Mouse (Mus musculus): ENCODE measurements around the gene Os9.
"Not testable (repeated sequence)": the region's sequence is repeated elsewhere in the genome, so short reads cannot be mapped to it uniquely, and the experiment has no call there.

Gene Os9

DNA sequence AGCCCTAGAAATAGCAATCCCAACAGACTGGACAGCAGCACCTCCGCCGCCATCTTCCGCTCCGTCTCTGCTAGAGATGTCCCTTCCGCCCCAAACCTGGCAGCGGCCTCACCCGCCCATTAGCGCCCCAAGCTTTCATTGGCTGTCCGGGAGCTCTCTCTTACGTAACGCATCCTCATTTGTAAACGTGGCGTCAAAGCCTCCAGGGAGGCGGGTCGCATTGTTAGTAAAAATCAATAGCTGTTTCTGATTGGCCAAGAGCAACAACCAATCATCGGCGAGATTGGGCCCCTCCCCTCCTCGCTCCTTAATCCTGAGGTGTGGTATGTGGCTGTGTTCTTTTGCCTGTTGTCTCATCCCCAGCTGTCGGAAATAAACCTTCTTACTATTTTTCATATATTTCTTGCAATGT is at the start of gene Os9:
Os9 (minus strand) TSS at position 66 of the 412 bp plus-strand sequence.
- DNase-seq (ENCODE audit: low read depth, low spot score) = peak; percentile 100

DNA sequence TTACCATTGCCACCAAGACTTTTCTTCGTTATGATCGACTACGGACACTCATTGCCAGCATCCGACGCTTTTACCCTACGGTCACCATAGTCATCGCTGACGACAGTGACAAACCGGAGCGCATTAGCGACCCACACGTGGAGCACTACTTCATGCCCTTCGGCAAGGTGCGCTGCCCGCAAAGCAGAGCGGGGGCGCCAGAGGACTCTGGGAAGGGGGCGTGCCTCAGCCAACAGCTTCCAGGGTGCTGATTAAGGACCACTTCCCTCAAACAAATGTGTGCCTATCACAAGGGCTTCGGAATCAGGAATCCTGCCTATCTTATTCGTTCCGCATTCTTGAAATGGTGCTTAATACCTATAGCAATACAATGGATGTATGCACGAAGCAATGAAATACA is 49.1 kb upstream of the Os9 start:
- DNase-seq (ENCODE audit: low read depth, low spot score) = no peak

DNA sequence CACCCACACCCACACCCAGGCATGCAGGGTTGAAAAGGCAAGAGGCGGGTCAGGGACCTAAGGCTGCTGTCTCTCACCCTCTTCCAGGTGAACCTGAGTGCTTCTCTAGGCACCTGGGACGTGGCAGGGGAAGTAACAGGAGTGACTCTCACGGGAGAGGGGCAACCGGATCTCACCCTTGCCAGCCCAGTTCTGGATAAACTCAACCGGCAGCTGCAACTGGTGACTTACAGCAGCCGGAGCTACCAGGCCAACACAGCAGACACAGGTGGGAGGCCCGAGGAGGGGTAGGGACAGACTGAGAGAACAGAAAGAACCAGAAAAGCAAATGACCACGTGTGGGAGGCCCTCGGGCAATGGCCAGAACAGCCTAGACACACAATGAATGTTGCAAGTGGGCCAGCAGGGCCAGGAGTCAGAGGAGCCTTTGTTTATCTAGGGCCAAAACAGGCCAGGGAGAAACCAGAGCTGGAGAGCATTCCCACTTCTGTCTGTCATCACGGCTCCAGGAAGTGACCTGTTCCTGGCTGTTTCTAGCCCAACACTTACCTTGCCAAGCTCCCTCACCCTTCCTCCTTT is 46.8 kb upstream of the Os9 start:
- DNase-seq (ENCODE audit: low read depth, low spot score) = peak; percentile 59

GRCm38 (mm10) chr10:127166771-127167613 is 46.1 kb upstream of the Os9 start:
- no peak for DNase-seq (ENCODE audit: low read depth, low spot score)

GRCm38 (mm10) chr10:127166404-127166715 is 45.4 kb upstream of the Os9 start:
- no peak for DNase-seq (ENCODE audit: low read depth, low spot score)

DNA sequence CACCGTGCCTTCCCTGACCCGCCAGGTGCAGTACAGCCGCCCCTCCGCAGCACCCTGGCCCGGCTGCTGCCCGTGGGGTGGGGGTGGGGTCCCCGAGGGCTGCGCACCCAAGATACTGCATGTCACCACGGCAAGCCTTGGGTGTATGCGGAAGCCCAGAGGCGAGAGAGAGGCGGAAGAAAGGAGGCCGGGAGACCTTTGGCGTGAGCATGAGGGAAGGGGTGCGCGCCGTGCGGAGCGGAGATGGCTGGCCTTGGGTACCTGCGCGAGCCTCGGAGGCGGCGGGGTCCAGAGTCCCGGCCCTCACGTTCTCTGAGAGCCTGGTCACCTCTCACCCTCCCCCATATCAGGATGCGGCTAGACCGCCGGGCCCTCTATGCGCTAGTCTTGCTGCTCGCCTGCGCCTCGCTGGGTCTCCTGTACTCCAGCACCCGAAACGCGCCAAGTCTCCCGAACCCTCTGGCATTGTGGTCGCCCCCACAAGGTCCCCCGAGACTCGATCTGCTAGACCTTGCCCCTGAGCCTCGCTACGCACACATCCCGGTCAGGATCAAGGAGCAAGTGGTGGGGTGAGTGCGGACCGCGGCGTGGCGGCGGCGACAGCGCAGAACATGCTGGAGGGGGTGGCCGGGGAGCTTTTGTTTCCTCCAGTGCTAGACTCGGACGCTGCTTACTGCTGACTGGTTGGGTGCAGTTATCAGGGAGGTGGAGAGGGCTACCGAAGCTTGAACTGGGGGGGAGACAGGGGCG is 44.9 kb upstream of the Os9 start:
- peak; percentile 86 for DNase-seq (ENCODE audit: low read depth, low spot score)

GRCm38 (mm10) chr10:127165354-127165653 is 44.4 kb upstream of the Os9 start:
- DNase-seq (ENCODE audit: low read depth, low spot score) = no peak

GRCm38 (mm10) chr10:127164631-127165353 is 43.9 kb upstream of the Os9 start, which contains the start of gene B4galnt1:
B4galnt1 (plus strand) TSS chr10:127165225.
- DNase-seq (ENCODE audit: low read depth, low spot score) = peak; percentile 96

- DNase-seq (ENCODE audit: low read depth, low spot score) = no peak
Observed at GRCm38 (mm10) chr10:127164190-127164589, 43.3 kb upstream of the Os9 start.

- DNase-seq (ENCODE audit: low read depth, low spot score) = peak; percentile 88
Observed at GRCm38 (mm10) chr10:127162771-127163261, 41.9 kb upstream of the Os9 start.

DNA sequence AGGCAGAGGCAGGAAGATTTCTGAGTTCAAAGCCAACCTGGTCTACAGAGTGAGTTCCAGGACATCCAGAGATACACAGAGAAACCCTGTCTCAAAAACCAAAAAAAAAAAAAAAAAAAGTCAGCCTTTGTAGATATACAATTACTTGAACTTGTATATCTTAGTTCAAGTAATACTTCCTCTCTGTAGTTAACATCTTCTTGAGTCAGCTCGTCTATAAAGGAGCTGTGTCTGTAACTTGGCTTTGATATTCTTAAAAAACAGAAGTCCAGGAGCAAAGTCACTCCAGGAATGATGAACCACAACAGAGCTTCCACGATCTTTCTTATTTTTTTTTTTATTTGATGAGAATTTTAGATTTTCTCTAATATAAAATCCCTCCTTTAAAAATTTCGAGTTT is 39.8 kb upstream of the Os9 start:
- no peak for DNase-seq (ENCODE audit: low read depth, low spot score)

DNA sequence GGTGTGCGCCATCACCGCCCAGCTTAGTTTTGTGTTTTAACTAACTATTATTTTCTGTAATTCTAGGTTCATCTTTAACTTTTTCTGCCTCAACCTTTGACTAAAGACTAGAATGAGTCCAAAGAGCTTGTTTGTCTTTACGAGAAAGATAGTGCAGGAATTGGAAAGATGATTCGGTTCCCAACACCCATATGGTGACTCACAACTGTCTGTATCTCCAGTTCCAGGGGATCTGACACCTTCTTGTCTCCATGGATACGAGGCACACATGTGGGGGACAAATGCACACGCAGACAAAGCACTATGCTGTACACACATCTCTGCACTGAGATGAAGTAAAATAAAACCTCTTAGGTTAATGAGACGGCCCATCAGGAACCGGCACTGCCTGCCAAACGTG is 39.1 kb upstream of the Os9 start:
- DNase-seq (ENCODE audit: low read depth, low spot score) = peak; percentile 83

- no peak for DNase-seq (ENCODE audit: low read depth, low spot score)
Observed at GRCm38 (mm10) chr10:127158471-127158870, 37.5 kb upstream of the Os9 start.

GRCm38 (mm10) chr10:127156511-127156910 is 35.6 kb upstream of the Os9 start:
- DNase-seq (ENCODE audit: low read depth, low spot score) = no peak

GRCm38 (mm10) chr10:127156089-127156488 is 35.2 kb upstream of the Os9 start:
- DNase-seq (ENCODE audit: low read depth, low spot score) = no peak

- no peak for DNase-seq (ENCODE audit: low read depth, low spot score)
Observed at GRCm38 (mm10) chr10:127154652-127155051, 33.7 kb upstream of the Os9 start.

- no peak for DNase-seq (ENCODE audit: low read depth, low spot score)
Observed at GRCm38 (mm10) chr10:127154241-127154640, 33.3 kb upstream of the Os9 start.

DNA sequence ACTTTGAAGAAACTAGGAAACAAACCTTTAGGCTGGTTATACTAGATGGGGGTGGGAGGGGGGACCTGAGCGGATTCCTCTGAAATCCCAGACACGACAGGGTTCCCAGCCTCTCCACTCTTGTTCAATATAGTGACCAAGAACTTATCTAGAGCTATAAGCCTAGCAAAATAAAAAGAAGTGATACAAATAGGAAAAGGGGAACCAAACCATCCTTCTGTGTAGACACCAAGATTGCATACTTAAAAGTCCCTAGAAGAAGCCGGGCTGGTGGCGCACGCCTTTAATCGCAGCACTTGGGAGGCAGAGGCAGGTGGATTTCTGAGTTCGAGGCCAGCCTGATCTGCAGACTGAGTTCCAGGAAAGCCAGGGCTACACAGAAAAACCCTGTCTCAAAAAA is 32.4 kb upstream of the Os9 start:
- DNase-seq (ENCODE audit: low read depth, low spot score) = no peak

- not testable (repeated sequence) for DNase-seq (ENCODE audit: low read depth, low spot score)
Observed at GRCm38 (mm10) chr10:127152556-127152955, 31.6 kb upstream of the Os9 start.

GRCm38 (mm10) chr10:127151233-127151632 is 30.3 kb upstream of the Os9 start:
- DNase-seq (ENCODE audit: low read depth, low spot score) = not testable (repeated sequence)

DNA sequence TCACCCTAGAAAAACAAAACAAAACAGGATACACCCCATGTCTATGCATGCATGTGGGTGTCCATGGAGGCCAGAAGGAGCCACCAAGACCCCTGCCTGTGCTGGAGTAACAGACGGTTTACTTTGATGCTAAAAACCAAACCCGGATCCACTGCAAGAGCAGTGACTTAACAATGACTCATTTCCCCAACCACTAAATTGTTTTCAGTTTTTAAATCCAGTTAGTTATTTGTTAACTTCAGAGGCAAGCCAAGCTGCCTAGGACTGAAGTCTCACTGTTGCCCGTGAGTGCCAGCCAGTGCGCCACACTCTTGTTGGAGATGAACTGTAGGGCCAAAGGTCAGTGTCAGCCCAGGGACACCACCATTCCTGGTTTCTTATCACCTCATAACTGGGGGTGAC is 29.5 kb upstream of the Os9 start:
- no peak for DNase-seq (ENCODE audit: low read depth, low spot score)

DNA sequence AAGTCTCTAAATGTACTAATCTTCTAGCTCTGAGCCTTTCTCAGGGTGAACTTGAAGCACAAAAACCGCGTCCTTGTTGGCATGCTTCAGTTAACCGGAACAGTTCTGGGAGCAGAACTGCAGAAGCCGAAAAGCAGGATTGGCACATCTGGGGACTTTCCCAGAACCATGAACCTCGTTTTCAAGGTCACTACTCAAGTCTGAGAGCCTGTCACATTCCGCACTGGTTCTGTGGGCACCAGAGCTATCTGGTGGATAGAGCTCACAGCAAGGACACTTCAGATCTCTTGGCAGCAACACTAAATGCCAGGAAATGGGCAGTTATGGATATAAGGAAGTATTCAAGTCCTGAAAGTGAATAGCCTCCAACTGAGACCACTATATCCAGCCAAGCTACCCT is 26.2 kb upstream of the Os9 start:
- DNase-seq (ENCODE audit: low read depth, low spot score) = no peak
